Mouse (Mus musculus): ENCODE measurements around the gene Spry1.
"Not testable (repeated sequence)": the region's sequence is repeated elsewhere in the genome, so short reads cannot be mapped to it uniquely, and the experiment has no call there.

The Spry1 gene

GRCm38 (mm10) chr3:37639690-37640089 is at the start of gene Spry1:
TSS of gene Spry1 (plus strand) at chr3:37639947.
- DNase-seq, result peak; percentile 93

GRCm38 (mm10) chr3:37595721-37596120 is 44.0 kb upstream of the Spry1 start:
- no peak for DNase-seq

- no peak for DNase-seq
Observed at GRCm38 (mm10) chr3:37596519-37596918, 43.2 kb upstream of the Spry1 start.

GRCm38 (mm10) chr3:37597200-37597599 is 42.5 kb upstream of the Spry1 start:
- no peak for DNase-seq

GRCm38 (mm10) chr3:37599641-37600040 is 40.1 kb upstream of the Spry1 start:
- not testable (repeated sequence) for DNase-seq

GRCm38 (mm10) chr3:37602356-37602755 is 37.4 kb upstream of the Spry1 start:
- DNase-seq, result no peak

- DNase-seq, result no peak
Observed at GRCm38 (mm10) chr3:37602890-37603289, 36.9 kb upstream of the Spry1 start.

GRCm38 (mm10) chr3:37603541-37603940 is 36.2 kb upstream of the Spry1 start:
- no peak for DNase-seq

- DNase-seq, result peak; percentile 64
Observed at GRCm38 (mm10) chr3:37604976-37605875, 34.5 kb upstream of the Spry1 start.

- DNase-seq, result peak; percentile 37
Observed at GRCm38 (mm10) chr3:37605876-37606238, 33.9 kb upstream of the Spry1 start.

GRCm38 (mm10) chr3:37608926-37609325 is 30.8 kb upstream of the Spry1 start:
- DNase-seq, result no peak

GRCm38 (mm10) chr3:37610670-37611069 is 29.1 kb upstream of the Spry1 start:
- no peak for DNase-seq

- no peak for DNase-seq
Observed at GRCm38 (mm10) chr3:37613722-37614121, 26.0 kb upstream of the Spry1 start.

- DNase-seq, result no peak
Observed at GRCm38 (mm10) chr3:37614878-37615650, 24.7 kb upstream of the Spry1 start.

GRCm38 (mm10) chr3:37616586-37617547 is 22.9 kb upstream of the Spry1 start:
- DNase-seq, result no peak

- DNase-seq, result no peak
Observed at GRCm38 (mm10) chr3:37632246-37632645, 7.5 kb upstream of the Spry1 start.

- DNase-seq, result no peak
Observed at GRCm38 (mm10) chr3:37632751-37633150, 7.0 kb upstream of the Spry1 start.

- no peak for DNase-seq
Observed at GRCm38 (mm10) chr3:37634648-37635047, 5.1 kb upstream of the Spry1 start.

GRCm38 (mm10) chr3:37636921-37637320 is 2.8 kb upstream of the Spry1 start:
- no peak for DNase-seq

- DNase-seq, result no peak
Observed at GRCm38 (mm10) chr3:37640162-37640721, 495 bp downstream of the Spry1 start.

GRCm38 (mm10) chr3:37640810-37641209 is 1.1 kb downstream of the Spry1 start:
- DNase-seq, result peak; percentile 73

All from cerebellum, adult 9-11 months (tissue).